Mouse (Mus musculus) heart, embryonic 16.5 days (tissue): ENCODE measurements around the gene Bckdha. TPM values are rescaled to one million over a fixed set of nuclear protein-coding genes. Genes with fewer than 3 reads are reported as not detected.

Source experiments
- ATAC-seq: fragments of 200-750 bp; cut with Nextera tagmentation; replicated peaks from 2 replicates; pipeline ENCODE4 v1.8.0; 2017; ENCODE audit warnings: moderate number of reproducible peaks; ENCODE audit not compliant: insufficient read depth, low FRiP score; ENCODE audit errors: extremely low read depth
- H3K27ac ChIP-seq: fragments of 300-500 bp; sonication (generic); 2 replicates; pipeline ENCODE4 v1.5.1; 2014; ENCODE audit warnings: mild to moderate bottlenecking, low read length, control low read depth, moderate library complexity
- H3K27me3 ChIP-seq: fragments of 300-500 bp; sonication (generic); 2 replicates; pipeline ENCODE4 v1.6.1; 2014; ENCODE audit warnings: low read length, mixed read lengths; ENCODE audit not compliant: control insufficient read depth, insufficient read depth
- H3K36me3 ChIP-seq: fragments of 300-500 bp; sonication (generic); 2 replicates; pipeline ENCODE4 v1.6.1; 2014; ENCODE audit not compliant: control insufficient read depth, insufficient read depth
- H3K4me1 ChIP-seq: fragments of 300-500 bp; sonication (generic); 2 replicates; pipeline ENCODE4 v1.6.1; 2014; ENCODE audit warnings: low read length, mixed read lengths; ENCODE audit not compliant: control insufficient read depth, insufficient read depth
- H3K4me2 ChIP-seq: fragments of 300-500 bp; sonication (generic); 2 replicates; pipeline ENCODE4 v1.6.1; 2014; ENCODE audit warnings: low read depth, mild to moderate bottlenecking, control low read depth, low read length
- H3K4me3 ChIP-seq: fragments of 300-500 bp; sonication (generic); 2 replicates; pipeline ENCODE4 v1.5.1; 2014; ENCODE audit warnings: mild to moderate bottlenecking, control low read depth, low read length
- H3K9ac ChIP-seq: fragments of 300-500 bp; sonication (generic); 2 replicates; pipeline ENCODE4 v1.6.1; 2014; ENCODE audit warnings: low read length, control low read depth
- H3K9me3 ChIP-seq: fragments of 300-500 bp; sonication (generic); replicated peaks from 2 replicates; pipeline ENCODE4 v1.6.1; 2016; ENCODE audit warnings: low read length; ENCODE audit not compliant: control insufficient read depth
- WGBS: fragments of 180-500 bp; shearing (Covaris S2); extraction: QIAGEN DNeasy Blood & Tissue Kit; methylation state at CpG from one replicate; pipeline ENCODE4 v1.1.7; 2014; 5-methylcytosine and 5-hydroxymethylcytosine counted together
- polyA plus RNA-seq: library from polyadenylated mRNA; unstranded; fragments of >200 nt; fragmentation: Nextera tagmentation; extraction: Ambion mirVana; gene quantifications from 2 replicates; pipeline ENCODE4 v1.2.1, GENCODE M21; 2015

Gene Bckdha
- polyA plus RNA-seq, 1 experiment from 2014 or later: 74.4 TPM

DNA sequence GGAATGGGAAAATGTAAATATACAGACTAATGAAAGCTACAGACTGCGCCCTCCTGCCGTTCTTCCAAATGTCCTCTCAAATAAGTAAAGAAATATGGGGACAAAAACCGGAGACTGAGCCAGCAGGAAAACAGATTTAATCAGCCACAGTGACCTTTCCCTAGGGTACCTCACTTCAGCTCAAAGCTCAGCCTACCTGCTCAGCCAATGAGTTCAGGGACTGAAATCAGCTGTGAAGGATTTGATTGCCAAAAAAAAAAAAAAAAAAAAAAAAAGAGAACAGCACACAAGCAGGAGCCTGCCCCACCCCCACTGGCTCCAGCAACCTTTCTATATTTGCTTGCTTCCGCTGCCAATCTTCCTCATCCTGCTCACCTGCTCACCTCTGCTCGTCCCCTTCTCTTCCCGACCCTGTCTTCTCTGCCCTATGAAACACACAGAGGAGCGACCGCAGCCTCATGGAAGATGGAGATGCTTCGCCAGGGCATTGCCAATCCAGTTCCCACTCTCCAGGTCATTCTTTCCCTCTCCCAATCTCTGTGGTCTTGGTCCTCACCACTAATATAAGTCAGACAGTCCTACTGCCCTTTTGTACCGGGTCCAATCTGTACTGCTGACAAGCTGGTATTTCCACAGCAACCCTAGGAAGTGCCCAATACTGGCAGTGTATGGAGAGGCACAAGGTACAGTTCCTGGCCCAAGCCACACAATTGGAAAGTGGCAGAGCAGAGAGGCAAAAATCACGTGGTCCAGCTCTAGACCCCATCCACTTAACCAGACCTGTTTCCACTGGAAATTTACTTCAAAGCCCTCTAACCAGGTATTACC, 3.0 kb downstream of the Bckdha start:
- Histone ChIP-seq H3K4me3 (no peak overlapping the region), H3K4me2 (no peak overlapping the region), H3K4me1 (peaks cover 16% of the 10 kb centered on the region), H3K9ac (no peak overlapping the region), H3K9me3 (no peaks in the 10 kb centered on the region), H3K27ac (no peak overlapping the region), H3K36me3 (no peaks in the 10 kb centered on the region), H3K27me3 (no peaks in the 10 kb centered on the region)
- WGBS: 69% methylated on average over 11 of the region's 11 CpGs
- ATAC-seq: no peak

DNA sequence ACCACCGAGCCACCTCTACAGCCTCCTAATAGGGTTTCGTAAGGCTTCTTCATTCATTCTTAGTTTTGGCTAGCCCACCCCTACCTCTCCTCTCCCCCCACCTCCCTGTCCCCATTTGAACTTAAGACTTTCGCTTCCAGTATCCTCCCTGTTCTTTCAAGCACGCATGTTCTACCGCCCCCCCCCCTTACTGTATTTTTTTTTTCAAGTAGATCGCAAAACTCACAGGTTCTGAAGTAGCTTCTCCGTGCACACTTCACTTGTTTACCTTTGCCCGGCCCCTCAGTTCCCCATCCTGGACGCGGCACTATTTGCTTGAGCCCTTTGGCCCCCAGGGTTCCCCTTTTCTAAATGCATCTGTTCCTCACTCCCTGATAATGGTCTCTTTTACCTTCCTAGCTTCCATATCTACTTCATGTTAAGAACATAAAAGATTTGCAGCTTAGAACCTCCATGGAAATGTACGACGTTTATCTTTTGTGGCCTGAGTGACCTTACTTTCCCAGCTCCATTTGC, 6.5 kb downstream of the Bckdha start:
- no peak for ATAC-seq
- no peaks in the 10 kb centered on the region for H3K27me3 ChIP-seq
- H3K9me3 ChIP-seq: no peaks in the 10 kb centered on the region
- no peak overlapping the region for H3K4me3 ChIP-seq
- H3K4me2 ChIP-seq: no peak overlapping the region
- no peak overlapping the region for H3K27ac ChIP-seq
- no peaks in the 10 kb centered on the region for H3K36me3 ChIP-seq
- no peak overlapping the region for H3K9ac ChIP-seq
- 80% methylated on average over 12 of the region's 12 CpGs for WGBS
- peaks cover under 1% of the 10 kb centered on the region; the same call in 1 of the 2 replicates for H3K4me1 ChIP-seq

DNA sequence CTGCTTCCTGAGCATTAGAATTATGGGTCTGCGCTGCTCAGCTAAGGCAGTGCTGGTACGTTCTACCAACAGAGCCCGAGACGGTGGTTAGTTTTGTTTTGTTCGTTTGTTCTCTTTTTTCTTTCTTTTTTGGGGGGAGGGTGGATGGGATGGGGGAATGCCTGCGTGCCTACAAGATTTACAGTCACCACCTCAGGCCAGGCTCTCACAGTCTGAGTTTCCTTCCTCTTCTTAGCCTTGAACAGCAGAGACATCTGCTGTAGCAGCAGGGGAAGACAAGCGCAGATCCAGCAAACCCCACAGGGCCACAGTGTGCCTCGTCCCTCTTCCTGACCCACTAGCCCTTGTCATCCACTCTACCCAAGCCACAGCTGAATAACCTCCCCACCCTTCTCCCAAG, 7.5 kb downstream of the Bckdha start:
- H3K9me3 ChIP-seq: no peaks in the 10 kb centered on the region
- no peaks in the 10 kb centered on the region for H3K36me3 ChIP-seq
- no peak overlapping the region for H3K4me3 ChIP-seq
- no peak overlapping the region for H3K27ac ChIP-seq
- 85% methylated on average over 8 of the region's 8 CpGs for WGBS
- no peak for ATAC-seq
- H3K9ac ChIP-seq: no peak overlapping the region
- H3K4me1 ChIP-seq: no peaks in the 10 kb centered on the region
- H3K4me2 ChIP-seq: no peak overlapping the region
- no peaks in the 10 kb centered on the region for H3K27me3 ChIP-seq

DNA sequence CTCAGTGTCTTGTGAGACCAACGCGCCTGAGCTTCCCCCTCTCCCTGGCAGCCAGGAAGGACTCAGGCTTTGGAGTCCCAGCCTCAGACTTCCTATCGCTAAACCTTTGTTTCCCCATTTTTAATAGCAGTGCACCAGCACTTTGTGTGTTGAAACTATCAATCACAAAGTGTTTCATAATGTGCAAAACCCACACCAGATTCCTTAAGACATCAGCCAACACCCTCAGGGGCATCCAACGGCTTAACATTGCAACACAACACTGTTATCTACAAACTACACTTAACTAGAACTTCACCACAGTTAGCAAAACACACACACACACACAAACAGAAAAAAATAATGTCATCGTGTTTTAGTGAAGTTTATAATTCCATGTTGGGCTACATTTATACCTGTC, 8.9 kb downstream of the Bckdha start:
- no peak overlapping the region for H3K27ac ChIP-seq
- no peaks in the 10 kb centered on the region for H3K36me3 ChIP-seq
- no peak overlapping the region for H3K4me3 ChIP-seq
- no peak overlapping the region for H3K9ac ChIP-seq
- no peaks in the 10 kb centered on the region for H3K27me3 ChIP-seq
- H3K9me3 ChIP-seq: no peaks in the 10 kb centered on the region
- WGBS: 62% methylated on average over 5 of the region's 5 CpGs
- ATAC-seq: no peak
- H3K4me1 ChIP-seq: no peaks in the 10 kb centered on the region
- H3K4me2 ChIP-seq: no peak overlapping the region

DNA sequence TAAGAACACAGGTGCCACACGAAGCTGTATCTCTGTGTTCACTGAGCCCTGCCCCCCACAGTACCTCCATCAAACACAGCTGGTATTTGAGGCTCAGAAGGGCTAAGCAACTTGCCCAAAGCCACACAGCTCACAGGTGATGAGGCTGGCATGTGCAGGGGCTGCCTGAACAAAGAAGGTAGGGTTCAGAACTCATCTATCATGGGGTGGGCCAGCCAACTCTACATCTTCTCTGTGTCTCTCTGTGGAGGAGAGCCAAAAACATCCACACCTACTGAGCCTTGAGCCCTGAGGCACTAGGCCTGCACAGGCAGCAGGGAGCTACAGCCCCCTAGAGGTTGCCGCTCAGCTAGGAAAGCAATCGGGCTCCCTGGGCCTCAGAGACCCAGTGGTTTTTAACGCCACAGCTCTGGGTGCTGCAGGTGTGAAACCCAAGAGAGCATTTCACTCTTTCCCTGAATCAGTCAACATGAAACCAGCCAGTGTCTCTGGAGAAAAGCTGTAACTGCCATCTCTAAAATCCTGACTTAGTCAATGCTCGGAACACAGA, 11.1 kb downstream of the Bckdha start:
- Histone ChIP-seq H3K27me3 (no peaks in the 10 kb centered on the region), H3K27ac (peak overlapping the region; percentile 62; the same call in 1 of the 2 replicates), H3K4me1 (peaks cover 3% of the 10 kb centered on the region; the same call in 1 of the 2 replicates), H3K9ac (no peak overlapping the region), H3K4me3 (no peak overlapping the region), H3K9me3 (no peaks in the 10 kb centered on the region), H3K36me3 (no peaks in the 10 kb centered on the region), H3K4me2 (no peak overlapping the region)
- 48% methylated on average over 5 of the region's 5 CpGs for WGBS
- peak; percentile 59 for ATAC-seq

DNA sequence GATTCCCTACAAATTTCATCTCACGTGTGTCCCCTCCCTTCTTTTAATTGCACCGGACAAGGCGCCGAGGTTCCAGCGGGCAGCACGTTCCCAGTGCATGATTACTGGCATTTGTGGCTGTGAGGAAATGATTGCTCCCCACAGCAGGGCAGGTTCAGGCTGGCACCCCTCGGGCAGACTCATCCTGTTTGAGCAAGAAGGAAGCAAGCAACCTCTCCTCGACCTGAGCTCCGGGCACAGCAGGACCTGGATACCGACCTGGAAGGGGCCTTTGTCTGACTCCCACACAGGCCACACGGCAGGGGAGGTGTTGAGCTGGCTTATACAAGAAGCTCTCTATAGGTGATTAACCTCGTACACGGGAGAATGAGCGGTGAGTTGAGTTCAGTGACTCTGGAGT, 13.7 kb downstream of the Bckdha start:
- Histone ChIP-seq H3K9ac (no peak overlapping the region), H3K27ac (no peak overlapping the region), H3K4me3 (no peak overlapping the region), H3K4me1 (peaks cover 3% of the 10 kb centered on the region; the same call in 1 of the 2 replicates), H3K36me3 (peaks cover 4% of the 10 kb centered on the region; the same call in 1 of the 2 replicates), H3K27me3 (no peaks in the 10 kb centered on the region), H3K9me3 (no peaks in the 10 kb centered on the region), H3K4me2 (no peak overlapping the region)
- WGBS: 64% methylated on average over 14 of the region's 14 CpGs
- ATAC-seq: no peak

DNA sequence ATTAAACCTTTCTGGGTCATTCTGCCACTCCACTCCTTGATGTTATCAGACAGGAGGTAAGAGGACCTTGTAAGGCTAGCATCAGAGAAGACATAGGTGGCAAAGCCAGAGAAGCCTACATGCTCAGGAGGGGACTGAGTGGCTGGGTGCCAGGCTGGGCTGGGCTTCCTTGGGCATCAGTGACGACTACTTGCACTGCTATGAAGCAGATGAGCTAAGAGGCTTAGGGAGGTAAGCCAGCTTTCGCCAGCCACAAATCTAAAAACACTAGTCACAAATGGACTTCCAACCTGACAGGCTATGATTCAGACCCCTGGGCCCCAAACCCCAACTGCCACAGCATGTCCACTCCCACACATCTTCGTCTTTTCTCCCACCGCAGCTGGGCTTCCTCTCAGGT, 14.2 kb downstream of the Bckdha start:
- Histone ChIP-seq H3K4me2 (no peak overlapping the region), H3K4me1 (peaks cover 3% of the 10 kb centered on the region; the same call in 1 of the 2 replicates), H3K9ac (no peak overlapping the region), H3K9me3 (no peaks in the 10 kb centered on the region), H3K27me3 (no peaks in the 10 kb centered on the region), H3K36me3 (peaks cover 4% of the 10 kb centered on the region; the same call in 1 of the 2 replicates), H3K4me3 (no peak overlapping the region), H3K27ac (no peak overlapping the region)
- 68% methylated on average over 4 of the region's 4 CpGs for WGBS
- no peak for ATAC-seq

DNA sequence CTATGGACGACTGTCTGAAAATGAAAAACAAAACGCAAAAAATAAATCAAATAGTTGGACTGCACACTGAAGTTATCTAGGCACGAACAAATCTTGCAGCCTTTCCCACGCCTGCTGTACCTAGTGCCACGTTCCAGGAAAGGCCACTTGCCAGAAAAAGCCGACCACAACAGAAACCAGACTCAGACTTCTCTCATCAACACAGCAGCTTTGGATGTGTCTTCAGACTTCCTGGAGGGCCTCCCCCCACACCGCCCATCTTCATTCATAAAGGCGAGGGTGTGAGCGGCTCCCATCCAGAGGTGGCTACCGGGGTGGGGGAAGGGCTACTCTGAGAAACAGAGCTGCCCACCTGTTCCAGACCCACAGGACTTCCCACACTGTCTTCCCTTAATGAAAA, 14.6 kb downstream of the Bckdha start:
- ATAC-seq: 0 out of 2 replicates have a peak, but pooled peaks have one; percentile 15
- 50% methylated on average over 10 of the region's 10 CpGs for WGBS
- Histone ChIP-seq H3K4me2 (no peak overlapping the region), H3K4me3 (no peak overlapping the region), H3K9me3 (no peaks in the 10 kb centered on the region), H3K27me3 (no peaks in the 10 kb centered on the region), H3K9ac (no peak overlapping the region), H3K36me3 (peaks cover 4% of the 10 kb centered on the region; the same call in 1 of the 2 replicates), H3K27ac (no peak overlapping the region), H3K4me1 (peaks cover 3% of the 10 kb centered on the region; the same call in 1 of the 2 replicates)

DNA sequence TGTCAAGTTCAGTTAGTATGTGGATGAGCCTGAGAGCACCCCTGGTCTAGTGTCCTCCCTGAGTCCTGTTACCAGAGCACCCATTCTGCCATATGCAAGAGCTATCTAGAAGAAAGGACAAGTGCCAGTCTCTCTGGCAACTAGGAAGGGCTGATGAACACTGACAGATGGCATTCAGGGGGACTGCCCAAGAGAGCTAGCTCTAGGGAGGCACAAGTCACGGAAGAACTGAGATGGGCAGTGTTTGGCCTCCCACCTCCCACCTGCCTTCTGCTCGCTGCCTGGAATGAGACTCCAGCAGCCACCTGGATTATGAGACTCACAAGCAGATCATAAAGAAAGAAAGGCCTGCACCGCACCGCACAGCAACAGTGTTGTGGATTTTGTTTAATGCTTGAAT, 19.0 kb downstream of the Bckdha start:
- Histone ChIP-seq H3K9me3 (no peaks in the 10 kb centered on the region), H3K4me1 (peaks cover 7% of the 10 kb centered on the region; the same call in 1 of the 2 replicates), H3K4me3 (no peak overlapping the region), H3K27me3 (no peaks in the 10 kb centered on the region), H3K27ac (no peak overlapping the region), H3K9ac (no peak overlapping the region), H3K4me2 (no peak overlapping the region), H3K36me3 (peaks cover 4% of the 10 kb centered on the region; the same call in 1 of the 2 replicates)
- 94% methylated on average over 4 of the region's 4 CpGs for WGBS
- no peak for ATAC-seq
